Mouse (Mus musculus) kidney, embryonic 14.5 days (tissue): ENCODE data around the gene Ttyh1. TPM values are rescaled to one million over a fixed set of nuclear protein-coding genes. Genes with fewer than 3 reads are reported as not detected.

Experiments
- ATAC-seq: fragments of 200-750 bp; cut with Nextera tagmentation; 2 replicates; pipeline ENCODE4 v1.8.0; 2017; ENCODE audit warnings: moderate number of reproducible peaks, mild to moderate bottlenecking, moderate TSS enrichment, moderate library complexity; ENCODE audit not compliant: low FRiP score, low TSS enrichment
- H3K27ac ChIP-seq: fragments of 300-500 bp; sonication (generic); 2 replicates; pipeline ENCODE4 v1.5.1; 2014; ENCODE audit warnings: low read depth, mild to moderate bottlenecking, low read length, moderate library complexity, mixed read lengths
- H3K27me3 ChIP-seq: fragments of 300-500 bp; sonication (generic); 2 replicates; pipeline ENCODE4 v1.6.1; 2014; ENCODE audit warnings: mild to moderate bottlenecking, low read length; ENCODE audit not compliant: control insufficient read depth, insufficient read depth
- H3K36me3 ChIP-seq: fragments of 300-500 bp; sonication (generic); 2 replicates; pipeline ENCODE4 v1.6.1; 2014; ENCODE audit warnings: low read length, mixed read lengths; ENCODE audit not compliant: control insufficient read depth, insufficient read depth
- H3K4me1 ChIP-seq: fragments of 300-500 bp; sonication (generic); 2 replicates; pipeline ENCODE4 v1.6.1; 2014; ENCODE audit warnings: low read length, mixed read lengths; ENCODE audit not compliant: control insufficient read depth, insufficient read depth
- H3K4me2 ChIP-seq: fragments of 300-500 bp; sonication (generic); replicated peaks from 2 replicates; pipeline ENCODE4 v1.6.1; 2014; ENCODE audit warnings: low read depth, mild to moderate bottlenecking, low read length
- H3K4me3 ChIP-seq: fragments of 300-500 bp; sonication (generic); 2 replicates; pipeline ENCODE4 v1.5.1; 2014; ENCODE audit warnings: mild to moderate bottlenecking, low read length
- H3K9ac ChIP-seq: fragments of 300-500 bp; sonication (generic); 2 replicates; pipeline ENCODE4 v1.6.1; 2014; ENCODE audit warnings: low read depth, mild to moderate bottlenecking, low read length, moderate library complexity
- H3K9me3 ChIP-seq: fragments of 300-500 bp; sonication (generic); 2 replicates; pipeline ENCODE4 v1.6.1; 2016; ENCODE audit warnings: low read length; ENCODE audit not compliant: control insufficient read depth
- WGBS: fragments of 180-500 bp; shearing (Covaris S2); extraction: QIAGEN DNeasy Blood & Tissue Kit; methylation state at CpG from one replicate; pipeline ENCODE4 v1.1.7; 2014; 5-methylcytosine and 5-hydroxymethylcytosine counted together
- polyA plus RNA-seq: library from polyadenylated mRNA; unstranded; fragments of >200 nt; fragmentation: Nextera tagmentation; extraction: Ambion mirVana; gene quantifications from 2 replicates; pipeline ENCODE4 v1.2.1, GENCODE M21; 2014

The Ttyh1 gene
- 1.2 and 1.5 TPM in 2 replicates for polyA plus RNA-seq

- WGBS: under 1% methylated on average over 25 of the region's 37 CpGs
- Histone ChIP-seq H3K4me2 (peak within 1 kb of the TSS; percentile 68), H3K4me3 (peak within 1 kb of the TSS; percentile 46), H3K9me3 (no peaks in the 10 kb centered on the region), H3K4me1 (0 out of 2 replicates have a peak, but pooled peaks cover 6% of the 10 kb centered on the region), H3K36me3 (no peaks in the 10 kb centered on the region), H3K27ac (no peak within 1 kb of the TSS), H3K9ac (peak within 1 kb of the TSS; percentile 52), H3K27me3 (peaks cover 24% of the 10 kb centered on the region)
- ATAC-seq: peak; percentile 68; the same call in 1 of the 2 replicates
Observed at GRCm38 (mm10) chr7:4119344-4119902, at the start of gene Ttyh1. Gene Ttyh1 (plus strand): TSS chr7:4119408.

GRCm38 (mm10) chr7:4071066-4071465 lies 48.1 kb upstream of the Ttyh1 start:
- H3K27me3 ChIP-seq: no peaks in the 10 kb centered on the region
- no peak overlapping the region for H3K9ac ChIP-seq
- no peaks in the 10 kb centered on the region for H3K4me1 ChIP-seq
- H3K36me3 ChIP-seq: no peaks in the 10 kb centered on the region
- WGBS: 90% methylated on average over 6 of the region's 6 CpGs
- ATAC-seq: no peak
- no peak overlapping the region for H3K4me3 ChIP-seq
- H3K4me2 ChIP-seq: no peak overlapping the region
- H3K27ac ChIP-seq: no peak overlapping the region
- H3K9me3 ChIP-seq: no peaks in the 10 kb centered on the region

- Histone ChIP-seq H3K4me3 (no peak overlapping the region), H3K36me3 (no peaks in the 10 kb centered on the region), H3K9ac (no peak overlapping the region), H3K4me2 (no peak overlapping the region), H3K27ac (no peak overlapping the region), H3K27me3 (no peaks in the 10 kb centered on the region), H3K9me3 (no peaks in the 10 kb centered on the region), H3K4me1 (no peaks in the 10 kb centered on the region)
- WGBS: 75% methylated on average over 3 of the region's 3 CpGs
- ATAC-seq: no peak
Observed at GRCm38 (mm10) chr7:4073144-4073543, 46.1 kb upstream of the Ttyh1 start.

GRCm38 (mm10) chr7:4079511-4079910 lies 39.7 kb upstream of the Ttyh1 start:
- no peaks in the 10 kb centered on the region for H3K4me1 ChIP-seq
- no peaks in the 10 kb centered on the region for H3K36me3 ChIP-seq
- H3K9me3 ChIP-seq: no peaks in the 10 kb centered on the region
- no peak overlapping the region for H3K4me3 ChIP-seq
- H3K4me2 ChIP-seq: no peak overlapping the region
- no peaks in the 10 kb centered on the region for H3K27me3 ChIP-seq
- no peak for ATAC-seq
- no peak overlapping the region for H3K9ac ChIP-seq
- no peak overlapping the region for H3K27ac ChIP-seq
- 79% methylated on average over 7 of the region's 7 CpGs for WGBS

DNA sequence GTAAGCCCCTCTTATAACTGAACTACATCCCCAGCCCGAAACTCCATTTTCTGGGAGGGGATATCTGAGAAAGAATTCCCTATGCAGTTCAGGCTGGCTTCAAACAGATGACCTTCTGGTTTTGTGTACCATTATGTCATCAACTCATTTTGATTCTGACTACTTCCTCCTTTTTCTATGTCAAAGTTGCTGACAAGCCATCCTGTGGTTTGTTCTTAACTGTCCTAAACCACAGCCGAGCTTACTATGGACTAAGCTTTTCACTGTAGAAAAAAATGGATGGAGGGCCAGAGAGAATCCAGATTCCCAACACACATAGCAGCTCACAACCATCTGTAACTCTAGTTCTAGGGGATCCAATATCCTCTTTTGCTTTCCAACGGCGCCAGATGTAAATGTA lies 38.7 kb upstream of the Ttyh1 start:
- Histone ChIP-seq H3K36me3 (no peaks in the 10 kb centered on the region), H3K9ac (no peak overlapping the region), H3K4me2 (no peak overlapping the region), H3K9me3 (no peaks in the 10 kb centered on the region), H3K27ac (no peak overlapping the region), H3K27me3 (no peaks in the 10 kb centered on the region), H3K4me1 (no peaks in the 10 kb centered on the region), H3K4me3 (no peak overlapping the region)
- no peak for ATAC-seq
- 84% methylated on average over 4 of the region's 4 CpGs for WGBS

- Histone ChIP-seq H3K4me1 (no peaks in the 10 kb centered on the region), H3K36me3 (no peaks in the 10 kb centered on the region), H3K27me3 (no peaks in the 10 kb centered on the region), H3K9me3 (no peaks in the 10 kb centered on the region), H3K27ac (no peak overlapping the region), H3K4me2 (no peak overlapping the region), H3K9ac (no peak overlapping the region), H3K4me3 (no peak overlapping the region)
- no peak for ATAC-seq
Observed at GRCm38 (mm10) chr7:4081706-4082105, 37.5 kb upstream of the Ttyh1 start.

GRCm38 (mm10) chr7:4082804-4083203 lies 36.4 kb upstream of the Ttyh1 start:
- H3K36me3 ChIP-seq: no peaks in the 10 kb centered on the region
- 50% methylated on average over 2 of the region's 2 CpGs for WGBS
- no peak overlapping the region for H3K27ac ChIP-seq
- no peak overlapping the region for H3K4me2 ChIP-seq
- ATAC-seq: no peak
- no peak overlapping the region for H3K4me3 ChIP-seq
- H3K27me3 ChIP-seq: no peaks in the 10 kb centered on the region
- no peak overlapping the region for H3K9ac ChIP-seq
- no peaks in the 10 kb centered on the region for H3K4me1 ChIP-seq
- no peaks in the 10 kb centered on the region for H3K9me3 ChIP-seq

DNA sequence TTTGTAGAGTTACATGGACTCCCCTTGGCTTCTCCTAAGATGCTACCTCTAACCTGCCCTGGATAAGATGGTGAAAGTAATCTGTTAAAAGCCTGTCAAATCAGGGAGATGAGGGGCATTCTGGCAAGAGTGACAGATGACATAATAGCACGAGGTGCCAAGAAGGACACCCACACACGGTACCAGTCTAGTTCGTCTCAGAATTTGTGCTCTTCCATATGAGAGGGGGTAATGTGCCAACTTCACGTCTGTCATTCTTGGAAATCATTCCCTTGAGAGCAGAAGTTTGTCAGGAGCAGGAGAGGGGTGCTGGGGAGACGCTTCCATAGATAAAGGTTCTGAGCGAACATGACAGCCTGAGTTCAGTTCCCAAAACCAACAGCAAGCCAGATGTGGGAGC lies 35.0 kb upstream of the Ttyh1 start:
- 70% methylated on average over 6 of the region's 6 CpGs for WGBS

DNA sequence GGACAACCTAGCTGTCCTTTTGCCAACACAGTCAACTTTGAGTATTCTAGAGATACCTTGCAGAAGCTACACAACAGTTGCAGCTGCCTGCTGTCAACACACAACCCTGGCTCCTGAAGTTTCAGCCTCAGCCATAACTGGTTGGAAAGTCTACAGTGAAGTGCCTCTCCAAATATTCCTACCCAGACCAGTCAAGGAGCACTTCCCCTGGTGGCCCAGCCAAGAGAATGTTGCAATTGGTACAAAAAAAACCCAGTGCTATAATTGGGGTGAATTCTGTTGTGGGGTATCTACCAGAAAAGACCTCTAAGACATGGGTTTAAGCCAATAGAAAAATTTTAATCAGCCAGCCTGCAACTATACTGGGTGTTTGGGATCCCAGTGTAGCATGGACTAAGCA lies 33.6 kb upstream of the Ttyh1 start:
- H3K4me3 ChIP-seq: no peak overlapping the region
- H3K27ac ChIP-seq: no peak overlapping the region
- no peaks in the 10 kb centered on the region for H3K9me3 ChIP-seq
- H3K4me1 ChIP-seq: no peaks in the 10 kb centered on the region
- no peak overlapping the region for H3K9ac ChIP-seq
- H3K4me2 ChIP-seq: no peak overlapping the region
- H3K36me3 ChIP-seq: no peaks in the 10 kb centered on the region
- no peaks in the 10 kb centered on the region for H3K27me3 ChIP-seq
- no peak for ATAC-seq

More for the DNA sequence above, 35.0 kb upstream of the Ttyh1 start:
- no peak overlapping the region for H3K27ac ChIP-seq
- no peak overlapping the region for H3K4me3 ChIP-seq
- H3K4me1 ChIP-seq: no peaks in the 10 kb centered on the region
- no peak overlapping the region for H3K4me2 ChIP-seq
- H3K27me3 ChIP-seq: no peaks in the 10 kb centered on the region
- ATAC-seq: no peak
- H3K36me3 ChIP-seq: no peaks in the 10 kb centered on the region
- no peak overlapping the region for H3K9ac ChIP-seq
- H3K9me3 ChIP-seq: no peaks in the 10 kb centered on the region
